Mouse (Mus musculus) midbrain, postnatal 0 days (tissue): Measurements from ENCODE around the gene Eya2. TPM values are rescaled to one million over a fixed set of nuclear protein-coding genes. Genes with fewer than 3 reads are reported as not detected.

ENCODE experiments used
- ATAC-seq: fragments of 200-750 bp; cut with Nextera tagmentation; 2 replicates; pipeline ENCODE4 v1.8.0; 2017; ENCODE audit warnings: moderate number of reproducible peaks, mild to moderate bottlenecking, moderate TSS enrichment, moderate library complexity; ENCODE audit not compliant: low FRiP score
- DNase-seq: peaks from one replicate; pipeline ENCODE4 v3.0.0-alpha.2; 2015; ENCODE audit warnings: low spot score
- H3K27ac ChIP-seq: fragments of 300-500 bp; sonication (generic); 2 replicates; pipeline ENCODE4 v1.5.1; 2014; ENCODE audit warnings: low read depth, mild to moderate bottlenecking, low read length, mixed read lengths
- H3K27me3 ChIP-seq: fragments of 300-500 bp; sonication (generic); 2 replicates; pipeline ENCODE4 v1.6.1; 2014; ENCODE audit warnings: low read length, control low read depth, mixed read lengths; ENCODE audit not compliant: insufficient read depth
- H3K36me3 ChIP-seq: fragments of 300-500 bp; sonication (generic); 2 replicates; pipeline ENCODE4 v1.6.1; 2014; ENCODE audit warnings: low read length, control low read depth, mixed read lengths; ENCODE audit not compliant: insufficient read depth
- H3K4me1 ChIP-seq: fragments of 300-500 bp; sonication (generic); 2 replicates; pipeline ENCODE4 v1.6.1; 2014; ENCODE audit warnings: mild to moderate bottlenecking, control low read depth, antibody characterized with exemption, low read length, mixed read lengths; ENCODE audit not compliant: insufficient read depth
- H3K4me2 ChIP-seq: fragments of 300-500 bp; sonication (generic); 2 replicates; pipeline ENCODE4 v1.6.1; 2014; ENCODE audit warnings: low read depth, mild to moderate bottlenecking, low read length, mixed read lengths; ENCODE audit not compliant: poor library complexity, severe bottlenecking
- H3K4me3 ChIP-seq: fragments of 300-500 bp; sonication (generic); 2 replicates; pipeline ENCODE4 v1.5.1; 2014; ENCODE audit warnings: low read depth, mild to moderate bottlenecking, low read length, moderate library complexity
- H3K9ac ChIP-seq: fragments of 300-500 bp; sonication (generic); replicated peaks from 2 replicates; pipeline ENCODE4 v1.6.1; 2014; ENCODE audit warnings: mild to moderate bottlenecking, low read length, moderate library complexity, mixed read lengths; ENCODE audit not compliant: poor library complexity, severe bottlenecking
- H3K9me3 ChIP-seq: fragments of 300-500 bp; sonication (generic); 2 replicates; pipeline ENCODE4 v1.6.1; 2016; ENCODE audit warnings: low read length, control low read depth
- CTCF ChIP-seq: IDR thresholded peaks from 2 replicates; pipeline ENCODE4 v1.5.1; 2016; ENCODE audit warnings: antibody characterized with exemption, mild to moderate bottlenecking
- WGBS: fragments of 180-500 bp; shearing (Covaris S2); extraction: QIAGEN DNeasy Blood & Tissue Kit; methylation state at CpG from one replicate; pipeline ENCODE4 v1.1.7; 2014; 5-methylcytosine and 5-hydroxymethylcytosine counted together
- polyA plus RNA-seq: library from polyadenylated mRNA; unstranded; fragments of >200 nt; fragmentation: Nextera tagmentation; extraction: Ambion mirVana; gene quantifications from 2 replicates; pipeline ENCODE4 v1.2.1, GENCODE M21; 2015
- total RNA-seq: library from RNA; depleted of rRNA; stranded (reverse); fragments of >200 nt; gene quantifications from 2 replicates; pipeline ENCODE4 v1.2.3, GENCODE M21; 2014

Gene Eya2
- total and polyA plus RNA-seq, 2 experiments from 2014 or later = 7.1 to 21.6 TPM

GRCm38 (mm10) chr2:165596141-165596540, 1.3 kb downstream of the Eya2 start:
- no peak overlapping the region for H3K4me2 ChIP-seq
- H3K4me3 ChIP-seq = no peak overlapping the region

GRCm38 (mm10) chr2:165597536-165597935, 2.7 kb downstream of the Eya2 start:
- TF ChIP-seq CTCF = no peak

More at GRCm38 (mm10) chr2:165596141-165596540, 1.3 kb downstream of the Eya2 start:
- Histone ChIP-seq H3K36me3 (no peaks in the 10 kb centered on the region), H3K4me1 (no peaks in the 10 kb centered on the region), H3K9me3 (no peaks in the 10 kb centered on the region), H3K27me3 (peaks cover 5% of the 10 kb centered on the region; the same call in 1 of the 2 replicates), H3K27ac (no peak overlapping the region), H3K9ac (no peak overlapping the region)
- 18% methylated on average over 11 of the region's 11 CpGs for WGBS
- ATAC-seq = no peak
- no peak for TF ChIP-seq CTCF
- no peak for DNase-seq

GRCm38 (mm10) chr2:165598139-165598538, 3.3 kb downstream of the Eya2 start:
- Histone ChIP-seq H3K9me3 (no peaks in the 10 kb centered on the region), H3K4me3 (no peak overlapping the region), H3K36me3 (no peaks in the 10 kb centered on the region), H3K4me2 (no peak overlapping the region), H3K4me1 (no peaks in the 10 kb centered on the region), H3K27me3 (peaks cover 5% of the 10 kb centered on the region; the same call in 1 of the 2 replicates), H3K9ac (no peak overlapping the region), H3K27ac (no peak overlapping the region)
- 58% methylated on average over 5 of the region's 5 CpGs for WGBS
- no peak for DNase-seq
- TF ChIP-seq CTCF = no peak
- ATAC-seq = no peak

More at GRCm38 (mm10) chr2:165597536-165597935, 2.7 kb downstream of the Eya2 start:
- no peaks in the 10 kb centered on the region for H3K4me1 ChIP-seq
- no peak overlapping the region for H3K9ac ChIP-seq
- H3K27me3 ChIP-seq = peaks cover 5% of the 10 kb centered on the region; the same call in 1 of the 2 replicates
- WGBS = 63% methylated on average over 6 of the region's 6 CpGs
- H3K9me3 ChIP-seq = no peaks in the 10 kb centered on the region
- H3K27ac ChIP-seq = no peak overlapping the region
- H3K36me3 ChIP-seq = no peaks in the 10 kb centered on the region
- no peak overlapping the region for H3K4me3 ChIP-seq
- no peak for ATAC-seq
- DNase-seq = no peak
- H3K4me2 ChIP-seq = no peak overlapping the region

- Histone ChIP-seq H3K4me1 (no peaks in the 10 kb centered on the region), H3K9me3 (no peaks in the 10 kb centered on the region), H3K9ac (no peak overlapping the region), H3K4me2 (no peak overlapping the region), H3K4me3 (no peak overlapping the region), H3K27me3 (no peaks in the 10 kb centered on the region), H3K36me3 (no peaks in the 10 kb centered on the region), H3K27ac (no peak overlapping the region)
- ATAC-seq (no peak), DNase-seq (no peak)
- 93% methylated on average over 13 of the region's 13 CpGs for WGBS
- no peak for TF ChIP-seq CTCF
Measured at GRCm38 (mm10) chr2:165599566-165599965, 4.7 kb downstream of the Eya2 start.

- Histone ChIP-seq H3K27ac (no peak overlapping the region), H3K4me3 (no peak overlapping the region), H3K36me3 (no peaks in the 10 kb centered on the region), H3K9me3 (no peaks in the 10 kb centered on the region), H3K27me3 (no peaks in the 10 kb centered on the region), H3K4me1 (no peaks in the 10 kb centered on the region), H3K4me2 (no peak overlapping the region), H3K9ac (no peak overlapping the region)
- no peak for TF ChIP-seq CTCF
- ATAC-seq (no peak), DNase-seq (no peak)
- WGBS = 51% methylated on average over 13 of the region's 13 CpGs
Measured at GRCm38 (mm10) chr2:165600926-165601325, 6.1 kb downstream of the Eya2 start.

- 62% methylated on average over 8 of the region's 8 CpGs for WGBS
- no peak overlapping the region for H3K27ac ChIP-seq
- no peaks in the 10 kb centered on the region for H3K36me3 ChIP-seq
- H3K4me2 ChIP-seq = no peak overlapping the region
- no peaks in the 10 kb centered on the region for H3K27me3 ChIP-seq
- no peak overlapping the region for H3K9ac ChIP-seq
- no peaks in the 10 kb centered on the region for H3K9me3 ChIP-seq
- TF ChIP-seq CTCF = no peak
- H3K4me3 ChIP-seq = no peak overlapping the region
- DNase-seq = no peak
- ATAC-seq = no peak
- H3K4me1 ChIP-seq = no peaks in the 10 kb centered on the region
Measured at GRCm38 (mm10) chr2:165601605-165602004, 6.8 kb downstream of the Eya2 start.
